Mouse (Mus musculus) inflammation-experienced regulatory T-cells (primary cell): Measurements from ENCODE around the gene Enah. TPM values are rescaled to one million over a fixed set of nuclear protein-coding genes. Genes with fewer than 3 reads are reported as not detected.

Experiments
- polyA plus RNA-seq, 2 experiments: library from polyadenylated mRNA; unstranded; fragments of 100-300 nt; shearing (Covaris generic); gene quantifications; one replicate each; pipeline ENCODE4 v1.2.1; 2017

Enah gene
- polyA plus RNA-seq = 1 to 10 TPM in 1 of 2 experiments, under 1 TPM in 1; 0.58 to 1.9 TPM

DNA sequence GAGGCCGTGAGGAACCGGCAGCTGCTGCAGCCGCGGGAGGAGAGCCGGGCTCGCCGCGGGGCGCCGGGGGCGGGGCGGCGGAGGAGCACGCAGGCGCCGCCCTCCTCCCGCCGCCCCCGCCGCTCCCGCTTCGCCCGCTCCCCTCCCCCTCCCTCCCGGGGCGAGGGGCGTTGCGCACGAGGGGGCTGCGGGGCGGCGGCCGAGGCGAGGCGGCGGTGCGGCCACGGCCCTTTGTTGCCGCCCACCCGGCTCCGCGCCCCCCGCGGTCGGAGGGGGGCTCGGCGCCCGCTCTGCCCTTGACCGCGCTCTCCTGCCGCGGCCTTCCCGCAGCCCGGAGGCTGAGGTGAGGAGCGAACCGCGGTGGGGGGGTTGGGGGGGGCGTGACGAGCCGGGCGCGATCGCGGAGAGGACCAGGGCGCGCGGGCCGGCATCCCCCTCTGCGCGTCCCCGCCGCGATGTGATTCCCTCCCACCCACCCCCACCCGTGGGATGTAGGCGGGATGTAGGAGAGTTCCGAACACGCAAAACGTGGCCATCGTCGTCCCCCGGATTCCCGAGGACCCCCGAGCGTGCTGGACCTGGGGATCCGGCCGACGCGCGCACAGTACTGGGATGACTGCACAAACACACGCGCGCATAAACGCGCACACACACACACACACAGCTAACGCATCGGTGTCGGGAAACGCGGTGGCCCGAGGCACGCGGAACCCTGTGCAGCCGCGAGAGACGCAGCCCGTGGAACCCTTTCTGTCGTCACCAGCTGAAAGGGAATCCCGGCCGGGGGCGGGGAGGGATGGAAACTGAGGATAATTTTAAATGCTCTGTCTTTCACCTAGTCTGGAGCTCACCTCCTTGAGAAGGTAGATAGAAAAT is at the start of gene Enah:
Gene Enah, minus strand, starts transcription at position 65 of the 876 bp plus-strand sequence.

Other genes starting within 250 kb of the Enah start
- gene Lbr, start 176.9 kb downstream of the Enah start, polyA plus RNA-seq = 100 to 1,000 TPM; 258 to 382 TPM
- 100 to 1,000 TPM; 154 to 162 TPM for gene Srp9, start 104.7 kb upstream of the Enah start, polyA plus RNA-seq
- gene Vmn1r1, start 144.5 kb upstream of the Enah start, polyA plus RNA-seq = under 1 TPM; 0.06 to 0.12 TPM